Mouse (Mus musculus) embryo, embryonic 11.5 days (tissue): ENCODE measurements around the gene Ttyh2.

Experiments used
- DNase-seq: peaks from one replicate; pipeline ENCODE4 v3.0.0-alpha.2; 2012; ENCODE audit warnings: low read depth, low spot score

Gene Ttyh2

DNA sequence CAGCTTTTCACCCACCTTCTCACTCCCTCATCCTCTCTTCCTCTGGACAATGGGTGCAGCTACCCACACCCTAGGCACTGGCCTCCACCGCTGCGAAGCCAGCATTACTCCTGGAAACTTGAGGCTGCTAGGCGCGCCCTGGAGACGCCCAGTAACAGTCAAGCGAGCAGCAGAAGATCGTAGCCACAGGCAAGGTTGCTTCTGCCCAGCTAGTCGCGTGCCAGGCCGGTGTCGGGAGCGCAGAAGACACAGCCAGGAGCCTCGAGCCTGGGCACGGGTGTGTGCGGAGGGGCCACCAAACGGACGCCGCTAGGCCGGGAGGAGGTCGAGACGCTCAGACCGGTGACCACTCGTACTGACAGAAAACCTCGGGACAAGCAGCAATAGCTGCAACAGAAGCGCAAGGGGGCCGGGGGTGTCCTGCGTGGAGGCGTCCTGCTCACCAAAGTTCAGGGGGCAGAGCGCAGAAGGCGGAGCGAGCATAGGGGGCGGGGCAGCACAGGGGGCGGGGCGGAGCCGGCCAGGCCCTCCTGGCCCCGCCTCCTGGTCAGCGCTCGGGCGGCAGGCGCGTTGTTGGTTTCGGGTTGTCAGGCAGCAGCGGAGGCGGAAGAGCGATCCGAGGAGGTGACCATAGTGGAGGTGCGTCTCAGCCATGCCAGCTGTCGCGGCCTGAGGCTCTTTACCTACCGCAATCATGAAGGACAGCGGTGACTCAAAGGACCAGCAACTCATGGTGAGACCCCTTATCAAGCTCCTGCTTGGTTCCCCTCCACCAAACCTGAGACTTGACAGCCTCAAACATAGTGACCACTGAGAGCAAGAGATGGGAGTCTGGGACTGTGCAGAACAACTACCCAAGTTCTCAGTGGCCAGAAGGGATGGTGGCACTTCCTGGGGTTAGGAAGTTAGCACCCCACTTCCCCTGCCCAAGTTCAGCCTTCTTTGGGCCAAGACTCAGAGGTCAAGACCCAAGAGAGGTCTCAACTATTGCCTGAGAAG lies 89.9 kb downstream of the Ttyh2 start, which contains the start of gene Kif19a:
Kif19a (plus strand) TSS at position 569 of the 999 bp plus-strand sequence.
- peak; percentile 57 for DNase-seq

DNA sequence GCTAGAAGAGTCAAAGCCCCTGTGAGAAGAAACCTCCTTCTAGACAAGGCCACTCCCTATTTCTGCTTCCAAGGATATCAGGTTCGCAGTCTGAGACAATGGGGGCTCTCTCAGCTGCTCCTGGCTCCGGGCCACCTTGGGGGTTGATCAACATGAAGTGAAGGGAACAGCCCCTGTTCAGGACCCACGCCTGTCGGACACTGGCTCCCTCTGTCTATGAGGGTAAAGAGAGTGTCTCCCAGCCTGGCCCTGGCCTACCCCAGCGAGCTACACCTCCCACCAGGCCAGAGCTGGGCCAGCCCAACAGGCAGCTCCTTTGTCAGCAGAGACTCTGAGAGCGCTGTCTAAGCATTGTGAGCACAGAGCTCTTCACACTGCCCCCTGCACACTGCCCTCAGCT lies 94.7 kb downstream of the Ttyh2 start:
- no peak for DNase-seq
